Mouse (Mus musculus) limb, embryonic 15.5 days (tissue): ENCODE measurements at regions not wholly inside any gene's neighbourhood (a gene's known extent, or its start where the extent isn't known, plus 50 kb on each side); places are given as distances from the start of the nearest gene placed in this dataset.

Source experiments
- ATAC-seq: fragments of 200-750 bp; cut with Nextera tagmentation; 2 replicates; pipeline ENCODE4 v1.8.0; 2017; ENCODE audit warnings: low read depth, moderate TSS enrichment; ENCODE audit not compliant: insufficient number of reproducible peaks, low FRiP score, low TSS enrichment
- H3K27ac ChIP-seq: fragments of 300-500 bp; sonication (generic); 2 replicates; pipeline ENCODE4 v1.5.1; 2015; ENCODE audit warnings: moderate library complexity, mild to moderate bottlenecking, inconsistent platforms
- H3K27me3 ChIP-seq: fragments of 300-500 bp; sonication (generic); 2 replicates; pipeline ENCODE4 v1.6.1; 2015; ENCODE audit warnings: inconsistent platforms
- H3K36me3 ChIP-seq: fragments of 300-500 bp; sonication (generic); 2 replicates; pipeline ENCODE4 v1.6.1; 2015; ENCODE audit warnings: inconsistent platforms
- H3K4me1 ChIP-seq: fragments of 300-500 bp; sonication (generic); 2 replicates; pipeline ENCODE4 v1.6.1; 2015; ENCODE audit warnings: inconsistent platforms
- H3K4me2 ChIP-seq: fragments of 300-500 bp; sonication (generic); 2 replicates; pipeline ENCODE4 v1.6.1; 2015; ENCODE audit warnings: mild to moderate bottlenecking, inconsistent platforms
- H3K4me3 ChIP-seq: fragments of 300-500 bp; sonication (generic); 2 replicates; pipeline ENCODE4 v1.5.1; 2015; ENCODE audit warnings: mild to moderate bottlenecking, inconsistent platforms
- H3K9ac ChIP-seq: fragments of 300-500 bp; sonication (generic); 2 replicates; pipeline ENCODE4 v1.6.1; 2015; ENCODE audit warnings: inconsistent platforms
- H3K9me3 ChIP-seq: fragments of 300-500 bp; sonication (generic); 2 replicates; pipeline ENCODE4 v1.6.1; 2016; ENCODE audit warnings: inconsistent platforms
- WGBS: fragments of 180-500 bp; shearing (Covaris S2); methylation state at CpG from one replicate; pipeline ENCODE4 v1.1.7; 2015; 5-methylcytosine and 5-hydroxymethylcytosine counted together

- peak; percentile 30; the same call in 1 of the 2 replicates for ATAC-seq
Observed at GRCm38 (mm10) chr8:74082866-74083618, 729.7 kb upstream of the Large1 start.

GRCm38 (mm10) chr8:74073865-74074264, 720.5 kb upstream of the Large1 start:
- Histone ChIP-seq H3K36me3 (no peaks in the 10 kb centered on the region), H3K9me3 (no peaks in the 10 kb centered on the region), H3K27ac (no peak overlapping the region), H3K4me3 (no peak overlapping the region), H3K9ac (no peak overlapping the region), H3K4me2 (no peak overlapping the region), H3K27me3 (no peaks in the 10 kb centered on the region), H3K4me1 (no peaks in the 10 kb centered on the region)
- no peak for ATAC-seq
- WGBS, result 44% methylated on average over 3 of the region's 3 CpGs

More at GRCm38 (mm10) chr8:74082866-74083618, 729.7 kb upstream of the Large1 start:
- H3K27ac ChIP-seq, result no peak overlapping the region
- H3K9ac ChIP-seq, result no peak overlapping the region
- H3K4me3 ChIP-seq, result no peak overlapping the region
- no peaks in the 10 kb centered on the region for H3K4me1 ChIP-seq
- H3K27me3 ChIP-seq, result no peaks in the 10 kb centered on the region
- H3K9me3 ChIP-seq, result no peaks in the 10 kb centered on the region
- H3K4me2 ChIP-seq, result no peak overlapping the region
- WGBS, result 47% methylated on average over 3 of the region's 3 CpGs
- H3K36me3 ChIP-seq, result no peaks in the 10 kb centered on the region

GRCm38 (mm10) chr8:74071484-74071883, 718.1 kb upstream of the Large1 start:
- no peaks in the 10 kb centered on the region for H3K9me3 ChIP-seq
- no peak overlapping the region for H3K4me2 ChIP-seq
- H3K27me3 ChIP-seq, result no peaks in the 10 kb centered on the region
- H3K27ac ChIP-seq, result no peak overlapping the region
- ATAC-seq, result no peak
- no peaks in the 10 kb centered on the region for H3K36me3 ChIP-seq
- H3K9ac ChIP-seq, result no peak overlapping the region
- no peaks in the 10 kb centered on the region for H3K4me1 ChIP-seq
- no peak overlapping the region for H3K4me3 ChIP-seq
- 84% methylated on average over 2 of the region's 2 CpGs for WGBS
